Mouse (Mus musculus) c-Kit-positive CD71-negative TER-119-negative erythroid progenitor cells, embryonic 14.5 days (primary cell): Measurements from ENCODE around the gene Dmc1.

ENCODE experiments used
- DNase-seq: peaks from one replicate; pipeline ENCODE4 v3.0.0-alpha.2; 2013; ENCODE audit warnings: low read depth

Dmc1 gene

DNA sequence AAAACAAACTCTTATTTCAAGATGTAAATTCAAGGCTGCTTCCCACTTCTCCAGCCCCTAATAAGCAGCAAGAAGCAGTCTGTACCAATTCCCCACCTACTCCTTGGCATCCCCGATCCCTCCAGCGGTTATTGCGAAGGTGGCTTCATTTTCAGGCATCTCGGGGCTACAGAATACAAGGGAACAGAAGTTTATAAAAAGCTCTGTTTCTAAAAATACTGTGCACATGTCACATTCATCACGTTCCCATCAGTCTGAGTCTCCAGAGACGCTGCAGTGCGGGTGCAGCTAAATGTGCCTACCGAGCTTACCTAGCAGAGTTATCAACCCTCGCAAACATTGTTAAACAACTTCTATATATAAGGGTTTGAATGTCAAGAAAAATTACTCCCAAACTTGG is 42.5 kb downstream of the Dmc1 start:
- DNase-seq: no peak

GRCm38 (mm10) chr15:79559649-79560048 is 45.3 kb downstream of the Dmc1 start:
- DNase-seq: no peak

DNA sequence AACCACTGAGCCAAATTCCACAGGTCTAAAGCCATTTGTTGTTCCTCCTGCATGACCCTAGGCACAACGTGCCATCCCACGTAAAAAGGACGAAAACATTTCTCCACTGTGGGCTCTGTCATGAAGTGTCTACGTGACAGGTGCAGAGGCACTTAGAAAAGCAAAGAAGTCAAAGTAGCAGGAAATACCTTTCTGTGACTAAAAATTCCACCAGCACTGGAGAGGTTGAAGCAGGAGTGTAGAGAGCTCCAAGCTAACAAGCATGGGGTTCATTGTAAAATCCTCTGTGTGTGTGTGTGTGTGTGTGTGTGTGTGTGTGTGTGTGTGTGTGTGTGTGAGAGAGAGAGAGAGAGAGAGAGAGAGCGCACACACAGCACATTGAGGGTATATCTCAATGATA is 52.3 kb downstream of the Dmc1 start:
- no peak for DNase-seq

DNA sequence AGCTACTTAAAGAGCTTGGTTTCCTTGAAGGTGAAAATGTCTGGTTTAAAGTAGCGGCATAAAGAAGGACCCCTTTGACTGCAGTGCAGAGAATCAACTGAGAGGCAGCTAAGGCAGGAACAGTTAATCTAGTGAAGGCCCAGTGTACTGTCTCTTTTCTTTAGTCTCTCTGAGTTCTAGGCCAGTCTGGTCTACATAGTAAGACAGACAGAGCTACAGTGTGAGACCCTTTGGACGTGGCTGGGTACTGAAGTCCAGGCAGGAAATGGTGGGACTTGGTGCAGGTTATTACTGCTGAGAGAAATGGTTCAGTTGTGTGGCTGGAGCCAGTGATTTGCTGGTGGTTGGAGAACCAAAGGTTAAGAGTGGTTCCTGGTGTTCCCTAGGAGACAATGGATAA is 56.7 kb downstream of the Dmc1 start:
- no peak for DNase-seq

- no peak for DNase-seq
These were observed 57.6 kb downstream of the Dmc1 start for GRCm38 (mm10) chr15:79547289-79547820.

- DNase-seq: peak; percentile 94
These were observed 58.3 kb downstream of the Dmc1 start, which contains the start of gene Ddx17 for GRCm38 (mm10) chr15:79546410-79547288. Gene Ddx17, minus strand, starts transcription at chr15:79546741.

- DNase-seq: peak; percentile 31
These were observed 58.9 kb downstream of the Dmc1 start for GRCm38 (mm10) chr15:79545921-79546399.

DNA sequence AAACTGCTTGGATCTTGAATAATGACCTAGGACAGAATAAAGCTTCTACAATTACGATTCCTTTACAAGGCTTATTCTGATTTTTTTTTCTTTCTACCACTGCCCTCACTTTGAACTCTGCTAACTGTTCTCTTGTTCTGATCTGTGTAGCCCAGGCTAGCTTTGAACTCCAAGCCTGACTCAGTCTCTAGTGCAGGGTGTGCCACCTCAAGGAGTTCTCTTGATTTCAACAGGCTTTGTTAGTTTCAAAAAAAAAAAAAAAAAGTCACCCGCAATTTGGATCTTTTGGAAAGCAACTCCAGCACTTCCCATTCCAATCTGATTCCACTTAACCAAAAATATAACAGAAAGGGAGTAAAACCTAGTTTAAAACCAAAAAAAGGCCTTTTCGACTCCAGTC is 59.4 kb downstream of the Dmc1 start:
- DNase-seq: no peak

- DNase-seq: no peak
These were observed 60.9 kb downstream of the Dmc1 start for GRCm38 (mm10) chr15:79543968-79544367.

GRCm38 (mm10) chr15:79533796-79534195 is 71.1 kb downstream of the Dmc1 start:
- no peak for DNase-seq

GRCm38 (mm10) chr15:79529935-79530334 is 75.0 kb downstream of the Dmc1 start:
- DNase-seq: no peak

GRCm38 (mm10) chr15:79527991-79528639 is 76.8 kb downstream of the Dmc1 start:
- DNase-seq: no peak

DNA sequence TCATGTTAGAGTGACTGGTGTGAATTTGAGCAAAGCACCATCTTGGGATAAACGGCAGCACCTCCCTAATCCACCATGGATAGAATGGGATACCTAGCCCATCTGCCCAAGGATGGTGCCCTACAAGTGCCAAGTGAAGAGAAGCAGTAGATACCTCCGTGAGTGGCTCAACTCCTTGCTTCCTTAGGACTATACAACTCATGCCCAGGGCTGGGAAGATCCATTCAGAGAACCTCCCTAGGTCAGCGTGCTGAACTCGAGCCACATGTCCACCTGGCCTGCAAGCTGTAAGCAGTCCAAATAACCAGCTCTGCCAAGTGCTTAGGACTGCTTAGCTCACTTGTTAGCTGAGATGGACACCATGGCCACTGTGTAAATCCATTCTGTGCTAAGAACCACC is 77.7 kb downstream of the Dmc1 start:
- no peak for DNase-seq

DNA sequence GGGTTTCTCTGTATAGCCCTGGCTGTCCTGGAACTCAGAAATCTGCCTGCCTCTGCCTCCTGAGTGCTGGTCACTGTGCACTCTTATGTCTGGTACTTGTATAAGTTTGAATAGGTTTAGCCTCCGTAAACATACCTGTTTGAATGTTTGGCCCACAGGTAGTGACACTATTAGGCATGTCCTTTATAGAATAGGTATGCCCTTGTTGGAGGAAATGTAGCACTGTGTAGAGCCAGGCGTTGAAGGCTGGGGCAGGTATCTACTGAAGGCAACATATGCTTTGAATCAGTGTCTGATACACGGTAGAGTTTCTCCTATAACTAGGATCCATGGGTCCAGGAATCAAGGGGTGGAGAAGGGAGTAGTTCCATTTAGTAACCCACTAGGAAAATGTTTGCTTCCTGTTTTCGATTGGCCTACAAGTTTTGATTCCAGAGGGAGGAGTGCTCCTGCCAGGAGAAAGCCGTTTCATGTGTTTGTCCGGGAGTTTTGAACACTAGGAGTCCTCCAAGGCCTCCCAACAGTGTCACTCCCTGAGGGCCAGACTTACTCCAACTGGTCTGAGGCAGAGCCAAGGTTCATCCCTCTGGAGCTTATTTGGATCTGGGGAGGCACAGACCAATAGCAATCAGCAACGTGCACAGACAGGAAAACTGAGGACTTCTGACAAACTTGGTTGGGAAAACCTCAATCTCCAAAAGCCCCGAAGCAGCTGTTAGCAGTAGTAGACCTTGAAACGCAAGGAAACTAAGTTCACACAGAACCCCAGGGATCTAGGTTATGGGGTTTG is 78.7 kb downstream of the Dmc1 start:
- DNase-seq: no peak

DNA sequence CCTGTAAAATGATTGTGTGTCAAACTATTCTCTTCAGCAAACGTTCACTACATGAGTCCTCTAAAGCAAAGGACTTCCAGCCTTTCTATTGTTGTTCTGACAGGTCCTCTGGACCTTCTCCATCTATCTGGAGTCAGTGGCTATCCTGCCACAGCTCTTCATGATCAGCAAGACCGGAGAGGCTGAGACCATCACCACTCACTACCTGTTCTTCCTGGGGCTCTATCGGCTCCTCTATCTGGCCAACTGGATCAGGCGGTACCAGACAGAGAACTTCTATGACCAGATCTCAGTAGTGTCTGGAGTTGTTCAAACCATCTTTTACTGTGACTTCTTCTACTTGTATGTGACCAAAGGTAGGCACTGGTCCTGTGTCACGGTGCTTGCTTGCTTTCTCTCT is 79.3 kb downstream of the Dmc1 start:
- DNase-seq: no peak

- DNase-seq: no peak
These were observed 85.3 kb downstream of the Dmc1 start for GRCm38 (mm10) chr15:79519400-79520220.

DNA sequence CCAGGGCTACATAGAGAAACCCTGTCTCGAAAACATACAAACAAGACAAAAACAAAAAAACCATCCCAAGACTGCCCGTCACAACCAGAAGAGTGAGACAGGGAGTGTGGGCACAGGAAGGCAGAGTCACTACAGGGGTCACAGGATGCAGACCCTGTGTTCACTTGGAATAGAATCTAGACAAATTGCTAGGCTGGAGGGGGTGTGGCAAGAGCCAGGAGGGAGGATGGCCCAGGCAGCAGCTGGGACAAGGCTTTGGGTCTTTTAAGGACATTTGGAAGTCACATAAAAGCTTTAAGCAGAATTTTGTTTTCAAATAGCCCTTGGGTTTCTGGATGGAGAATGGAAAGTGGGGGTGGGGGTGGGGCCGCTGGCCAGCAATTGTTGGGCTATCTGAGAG is 86.3 kb downstream of the Dmc1 start:
- DNase-seq: no peak

GRCm38 (mm10) chr15:79517710-79518109 is 87.2 kb downstream of the Dmc1 start:
- no peak for DNase-seq

DNA sequence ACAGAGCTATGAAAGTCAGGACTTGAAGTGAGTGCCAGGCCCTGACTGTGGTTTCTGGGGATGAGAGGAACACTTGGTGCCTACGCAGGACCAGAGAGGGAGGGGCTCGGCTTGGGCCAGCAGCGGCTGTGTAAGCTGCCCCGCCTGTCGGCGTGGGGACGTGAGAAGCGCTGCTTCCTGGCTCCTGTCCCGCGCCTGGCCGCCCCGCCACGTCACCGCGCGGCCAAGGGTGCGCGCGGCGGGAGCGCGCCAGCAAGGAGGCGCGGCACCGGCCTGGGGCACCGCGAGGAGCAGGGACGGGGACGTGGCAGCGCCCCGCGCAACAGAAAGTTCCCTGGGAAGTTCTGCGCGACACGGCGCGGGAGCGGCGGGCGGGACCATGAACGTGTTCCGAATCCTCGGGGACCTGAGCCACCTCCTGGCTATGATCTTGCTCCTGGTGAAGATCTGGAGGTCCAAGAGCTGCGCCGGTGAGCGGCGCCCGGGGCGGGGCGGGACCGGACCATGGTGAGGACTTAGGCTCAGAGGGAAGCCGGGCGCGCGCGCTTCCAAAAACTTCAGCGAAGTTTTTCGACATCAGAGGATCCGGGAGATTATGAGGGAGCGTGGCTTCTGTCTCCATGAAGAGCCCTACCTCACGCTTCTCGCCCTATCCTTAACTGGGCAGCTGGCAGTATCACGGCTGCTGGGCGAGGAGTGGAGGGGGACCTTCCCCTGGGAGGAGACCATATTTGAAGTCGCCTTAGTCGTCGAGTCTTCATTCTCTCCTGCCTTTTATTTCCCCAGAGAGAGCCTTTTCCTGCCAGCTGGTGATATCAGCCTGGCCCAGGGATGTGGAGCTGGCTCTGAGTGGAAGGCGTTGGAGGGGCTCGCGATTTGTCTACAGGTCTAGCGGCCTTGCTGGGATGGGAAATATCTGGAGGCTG is 88.5 kb downstream of the Dmc1 start, which contains the start of gene Kdelr3:
Kdelr3 (plus strand) TSS at position 241 of the 926 bp plus-strand sequence.
- DNase-seq: no peak

- DNase-seq: no peak
These were observed 91.0 kb downstream of the Dmc1 start for GRCm38 (mm10) chr15:79513940-79514339.
